ENCODE assay signal across 10 mouse cellular contexts in the genomic region with DNA sequence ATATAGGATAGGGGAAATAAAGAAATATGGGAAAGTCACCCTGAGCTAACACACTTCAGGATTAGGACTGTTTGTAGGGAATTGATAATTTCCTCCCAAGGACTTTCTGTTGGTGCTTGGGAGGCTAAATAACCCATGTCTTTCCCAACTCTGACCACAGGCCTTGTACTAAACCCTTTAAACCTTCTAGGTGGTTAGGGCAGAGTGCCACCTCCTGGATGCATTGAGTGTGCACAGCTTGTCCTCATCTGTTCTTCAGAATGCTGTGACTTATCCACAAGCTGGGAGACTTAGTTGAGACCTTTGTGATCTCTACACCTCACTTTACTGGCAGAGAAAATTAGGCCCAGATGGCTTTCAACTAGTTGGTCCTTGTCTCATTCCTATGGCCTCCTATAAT. TPM values are rescaled to one million over a fixed set of nuclear protein-coding genes. Genes with fewer than 3 reads are reported as not detected.
DNase-seq lines count a peak whose midpoint lies in the region; ATAC-seq lines count a peak whose summit lies in the region.
"Had no signal": no experiment of that assay in that cellular context is flagged by ENCODE, and none has a peak within 500 bp of the region (broad histone marks: within the 10 kb centered on the region; RNA-seq: fewer than 3 reads in every experiment).

No protein-coding gene starts in this region.

- H3K4me2 ChIP-seq in hindbrain, embryonic 13.5 days = no peak overlapping the region
- H3K4me2 ChIP-seq in neural tube, embryonic 11.5 days (ENCODE audit: low read depth) = no peak overlapping the region
- H3K4me2 ChIP-seq: hindbrain, embryonic 15.5 days; neural tube, embryonic 13.5 days had no signal

- no peaks in the 10 kb centered on the region for H3K36me3 ChIP-seq in hindbrain, embryonic 10.5 days
- H3K36me3 ChIP-seq in hindbrain, embryonic 13.5 days = no peaks in the 10 kb centered on the region
- H3K36me3 ChIP-seq in neural tube, embryonic 11.5 days (ENCODE audit: control insufficient read depth, insufficient read depth, low read length) = no peaks in the 10 kb centered on the region
- H3K36me3 ChIP-seq in forebrain, embryonic 10.5 days (replicated peaks) = no peaks in the 10 kb centered on the region
- H3K36me3 ChIP-seq: hindbrain, embryonic 15.5 days; neural tube, embryonic 13.5 days had no signal

- no peak overlapping the region for H3K27ac ChIP-seq in hindbrain, embryonic 10.5 days
- H3K27ac ChIP-seq in hindbrain, embryonic 13.5 days = no peak overlapping the region
- H3K27ac ChIP-seq in neural tube, embryonic 11.5 days (ENCODE audit: low read depth, low read length) = no peak overlapping the region
- no peak overlapping the region for H3K27ac ChIP-seq in forebrain, embryonic 10.5 days
- H3K27ac ChIP-seq: hindbrain, embryonic 15.5 days; neural tube, embryonic 13.5 days had no signal

- no peak overlapping the region for H3K4me3 ChIP-seq in hindbrain, embryonic 10.5 days
- H3K4me3 ChIP-seq in hindbrain, embryonic 13.5 days = no peak overlapping the region
- H3K4me3 ChIP-seq in neural tube, embryonic 11.5 days (ENCODE audit: low read depth, low read length) = no peak overlapping the region
- H3K4me3 ChIP-seq in forebrain, embryonic 10.5 days = no peak overlapping the region
- H3K4me3 ChIP-seq: hindbrain, embryonic 15.5 days; neural tube, embryonic 13.5 days had no signal

- no peaks in the 10 kb centered on the region for H3K27me3 ChIP-seq in hindbrain, embryonic 10.5 days (ENCODE audit: insufficient read depth, poor library complexity, severe bottlenecking)
- H3K27me3 ChIP-seq in hindbrain, embryonic 13.5 days = no peaks in the 10 kb centered on the region
- no peaks in the 10 kb centered on the region for H3K27me3 ChIP-seq in neural tube, embryonic 11.5 days (ENCODE audit: control insufficient read depth, insufficient read depth, low read length)
- H3K27me3 ChIP-seq in forebrain, embryonic 10.5 days (ENCODE audit: poor library complexity, severe bottlenecking) = no peaks in the 10 kb centered on the region
- H3K27me3 ChIP-seq: hindbrain, embryonic 15.5 days; neural tube, embryonic 13.5 days had no signal

- no peak overlapping the region for H3K9ac ChIP-seq in hindbrain, embryonic 13.5 days
- H3K9ac ChIP-seq in neural tube, embryonic 11.5 days (ENCODE audit: low read length) = no peak overlapping the region
- H3K9ac ChIP-seq: hindbrain, embryonic 15.5 days; neural tube, embryonic 13.5 days had no signal

- H3K4me1 ChIP-seq in hindbrain, embryonic 10.5 days (replicated peaks) = no peaks in the 10 kb centered on the region
- H3K4me1 ChIP-seq in hindbrain, embryonic 13.5 days (replicated peaks) = no peaks in the 10 kb centered on the region
- H3K4me1 ChIP-seq in neural tube, embryonic 11.5 days (ENCODE audit: control insufficient read depth, insufficient read depth, low read length) = no peaks in the 10 kb centered on the region
- no peaks in the 10 kb centered on the region for H3K4me1 ChIP-seq in forebrain, embryonic 10.5 days
- H3K4me1 ChIP-seq: hindbrain, embryonic 15.5 days; neural tube, embryonic 13.5 days had no signal

- intact Hi-C loops in gastrocnemius, postnatal 14 days (cut with DNase I; ENCODE audit: low total_unique reads) = no loop called here

- peak; percentile 9 for DNase-seq in hindbrain, embryonic 10.5 days (ENCODE audit: low spot score)
- peak; percentile 63 for DNase-seq in urinary bladder, postnatal 14 days (ENCODE audit: low spot score)
- DNase-seq in urinary bladder, postnatal 4 days (ENCODE audit: low spot score in 2 of 2) = no peak
- peak; percentile 35 for DNase-seq in neural tube, embryonic 11.5 days (ENCODE audit: low spot score)
- DNase-seq in forebrain, embryonic 10.5 days (ENCODE audit: extremely low spot score, low spot score) = no peak
- DNase-seq in gastrocnemius, postnatal 14 days = no peak

- no peaks in the 10 kb centered on the region for H3K9me3 ChIP-seq in hindbrain, embryonic 10.5 days
- H3K9me3 ChIP-seq in hindbrain, embryonic 13.5 days = no peaks in the 10 kb centered on the region
- no peaks in the 10 kb centered on the region for H3K9me3 ChIP-seq in neural tube, embryonic 11.5 days (ENCODE audit: control insufficient read depth, low read length)
- H3K9me3 ChIP-seq in forebrain, embryonic 10.5 days = no peaks in the 10 kb centered on the region
- H3K9me3 ChIP-seq: hindbrain, embryonic 15.5 days; neural tube, embryonic 13.5 days had no signal

- no peak for ATAC-seq in hindbrain, embryonic 13.5 days (ENCODE audit: low FRiP score)
- ATAC-seq in hematopoietic stem cell, adult 5-6 weeks (replicated peaks in 1 of 2; ENCODE audit: insufficient read depth in 1 of 2, low FRiP score in 2 of 2, low TSS enrichment in 1 of 2, low read depth in 1 of 2, poor library complexity in 2 of 2, severe bottlenecking in 2 of 2) = peak; percentile 27 to 66; a peak in 2 of 4 replicates
- ATAC-seq in neural tube, embryonic 11.5 days (ENCODE audit: insufficient read depth, low FRiP score, low TSS enrichment) = no peak

RNA-seq across cellular contexts. Expression of a gene that starts 10.5 kb away (rescaled TPM):
- not detected in 2 replicates for polyA plus RNA-seq in hindbrain, embryonic 10.5 days (2016; fragmentation: Nextera tagmentation; extraction: Ambion mirVana)
- polyA plus RNA-seq in hindbrain, embryonic 13.5 days (2015; fragmentation: Nextera tagmentation; extraction: Ambion mirVana) = not detected in 2 replicates
- not detected in 2 replicates for total RNA-seq in hematopoietic stem cell, adult 5-6 weeks (2017)
- not detected in 2 replicates for polyA plus RNA-seq in neural tube, embryonic 11.5 days (2014; fragmentation: Nextera tagmentation; extraction: Ambion mirVana)
- not detected in 2 replicates for polyA plus RNA-seq in forebrain, embryonic 10.5 days (2016; fragmentation: Nextera tagmentation; extraction: Ambion mirVana)
- not detected for total RNA-seq in gastrocnemius, postnatal 14 days (2021)
- polyA plus RNA-seq: hindbrain, embryonic 15.5 days; neural tube, embryonic 13.5 days had no signal

RNA-seq across cellular contexts. Expression of a gene that starts 23.5 kb away (rescaled TPM):
- polyA plus RNA-seq in hindbrain, embryonic 10.5 days (2016; fragmentation: Nextera tagmentation; extraction: Ambion mirVana) = not detected in 2 replicates
- polyA plus RNA-seq in hindbrain, embryonic 13.5 days (2015; fragmentation: Nextera tagmentation; extraction: Ambion mirVana) = not detected in 2 replicates
- not detected in 2 replicates for total RNA-seq in hematopoietic stem cell, adult 5-6 weeks (2017)
- not detected in 2 replicates for polyA plus RNA-seq in neural tube, embryonic 11.5 days (2014; fragmentation: Nextera tagmentation; extraction: Ambion mirVana)
- not detected in 2 replicates for polyA plus RNA-seq in forebrain, embryonic 10.5 days (2016; fragmentation: Nextera tagmentation; extraction: Ambion mirVana)
- not detected for total RNA-seq in gastrocnemius, postnatal 14 days (2021)
- polyA plus RNA-seq: hindbrain, embryonic 15.5 days; neural tube, embryonic 13.5 days had no signal

RNA-seq across cellular contexts. Expression of a gene that starts 25.1 kb away (rescaled TPM):
- not detected in 2 replicates for polyA plus RNA-seq in hindbrain, embryonic 10.5 days (2016; fragmentation: Nextera tagmentation; extraction: Ambion mirVana)
- polyA plus RNA-seq in hindbrain, embryonic 13.5 days (2015; fragmentation: Nextera tagmentation; extraction: Ambion mirVana) = not detected in 2 replicates
- not detected in 2 replicates for total RNA-seq in hematopoietic stem cell, adult 5-6 weeks (2017)
- polyA plus RNA-seq in neural tube, embryonic 11.5 days (2014; fragmentation: Nextera tagmentation; extraction: Ambion mirVana) = not detected in 2 replicates
- not detected in 2 replicates for polyA plus RNA-seq in forebrain, embryonic 10.5 days (2016; fragmentation: Nextera tagmentation; extraction: Ambion mirVana)
- not detected for total RNA-seq in gastrocnemius, postnatal 14 days (2021)
- polyA plus RNA-seq: hindbrain, embryonic 15.5 days; neural tube, embryonic 13.5 days had no signal

RNA-seq across cellular contexts. Expression of a gene that starts 52.3 kb away (rescaled TPM):
- polyA plus RNA-seq in hindbrain, embryonic 10.5 days (2016; fragmentation: Nextera tagmentation; extraction: Ambion mirVana) = not detected in 2 replicates
- polyA plus RNA-seq in hindbrain, embryonic 13.5 days (2015; fragmentation: Nextera tagmentation; extraction: Ambion mirVana) = not detected in 2 replicates
- total RNA-seq in hematopoietic stem cell, adult 5-6 weeks (2017) = not detected in 2 replicates
- not detected in 2 replicates for polyA plus RNA-seq in neural tube, embryonic 11.5 days (2014; fragmentation: Nextera tagmentation; extraction: Ambion mirVana)
- polyA plus RNA-seq in forebrain, embryonic 10.5 days (2016; fragmentation: Nextera tagmentation; extraction: Ambion mirVana) = not detected in 2 replicates
- total RNA-seq in gastrocnemius, postnatal 14 days (2021) = not detected
- polyA plus RNA-seq: hindbrain, embryonic 15.5 days; neural tube, embryonic 13.5 days had no signal

Comparison
In these comparisons a context has a peak if more than half of its experiments do, and no peak if none do; other contexts are left out.
1. DNase-seq: peak in hindbrain, embryonic 10.5 days (single experiment), urinary bladder, postnatal 14 days (single experiment) and neural tube, embryonic 11.5 days (single experiment); none in urinary bladder, postnatal 4 days (0 of 2), forebrain, embryonic 10.5 days (single experiment) and gastrocnemius, postnatal 14 days (single experiment).
2. ATAC-seq: peak in hematopoietic stem cell, adult 5-6 weeks (2 of 2); none in hindbrain, embryonic 13.5 days (single experiment) and neural tube, embryonic 11.5 days (single experiment).